Mouse (Mus musculus) MEL (cell line): Measurements from ENCODE around the gene Zfp28. TPM values are rescaled to one million over a fixed set of nuclear protein-coding genes. Genes with fewer than 3 reads are reported as not detected.

Source experiments
- DNase-seq: peaks from one replicate; pipeline ENCODE4 v3.0.0; 2011; ENCODE audit warnings: low read depth, low spot score
- H3K27ac ChIP-seq: 2 replicates; pipeline ENCODE4 v1.5.1; 2012; ENCODE audit warnings: low read depth, mild to moderate bottlenecking, control low read depth, low read length, moderate library complexity; ENCODE audit not compliant: control insufficient read depth
- H3K27me3 ChIP-seq, 2 experiments: fragments of 150-350 bp in 1 of 2; sonication (generic) in 1 of 2; 2 replicates each; pipeline ENCODE4 v1.6.1; 2012; ENCODE audit warnings: low read length in 2 of 2, mild to moderate bottlenecking in 2 of 2, improper control_type of control experiment in 1 of 2, moderate library complexity in 1 of 2; ENCODE audit not compliant: insufficient read depth in 2 of 2, control insufficient read depth in 1 of 2
- H3K36me3 ChIP-seq, 2 experiments: 2 replicates each; pipeline ENCODE4 v1.6.1; 2012 to 2014; ENCODE audit warnings: low read length in 2 of 2, improper control_type of control experiment in 1 of 2, inconsistent platforms in 1 of 2, mild to moderate bottlenecking in 1 of 2; ENCODE audit not compliant: insufficient read depth in 2 of 2, control insufficient read depth in 1 of 2
- H3K4me1 ChIP-seq, 2 experiments: fragments of 150-350 bp in 1 of 2; sonication (generic) in 1 of 2; 2 replicates each; pipeline ENCODE4 v1.6.1; 2012; ENCODE audit warnings: low read length in 2 of 2, improper control_type of control experiment in 1 of 2, mild to moderate bottlenecking in 1 of 2; ENCODE audit not compliant: insufficient read depth in 2 of 2, control insufficient read depth in 1 of 2
- H3K4me3 ChIP-seq, 2 experiments: fragments of 150-350 bp in 1 of 2; sonication (generic) in 1 of 2; 2 replicates each; pipeline ENCODE4 v1.5.1; 2012; ENCODE audit warnings: low read depth in 2 of 2, low read length in 2 of 2, mild to moderate bottlenecking in 2 of 2, moderate library complexity in 2 of 2, control low read depth in 1 of 2, improper control_type of control experiment in 1 of 2; ENCODE audit not compliant: control insufficient read depth in 1 of 2, insufficient read depth in 1 of 2
- H3K79me2 ChIP-seq: 2 replicates; pipeline ENCODE4 v1.6.1; 2012; ENCODE audit warnings: mild to moderate bottlenecking, low read length, moderate library complexity; ENCODE audit not compliant: control insufficient read depth, poor library complexity, insufficient read depth
- H3K9ac ChIP-seq: 2 replicates; pipeline ENCODE4 v1.6.1; 2012; ENCODE audit warnings: low read depth, mild to moderate bottlenecking, control low read depth, low read length, moderate library complexity; ENCODE audit not compliant: control insufficient read depth, poor library complexity, severe bottlenecking
- H3K9me3 ChIP-seq: fragments of 150-350 bp; sonication (generic); replicated peaks from 2 replicates; pipeline ENCODE4 v1.6.1; 2012; ENCODE audit warnings: mild to moderate bottlenecking, low read length, improper control_type of control experiment, moderate library complexity; ENCODE audit not compliant: insufficient read depth
- BHLHE40 ChIP-seq: IDR thresholded peaks from 2 replicates; pipeline ENCODE4 v1.6.1; 2012; ENCODE audit warnings: low read depth, mild to moderate bottlenecking, inconsistent platforms, low read length, improper control_type of control experiment, borderline replicate concordance
- CHD1 ChIP-seq: IDR thresholded peaks from 2 replicates; pipeline ENCODE4 v1.6.1; 2012; ENCODE audit warnings: low read depth, mild to moderate bottlenecking, inconsistent platforms, low read length, improper control_type of control experiment
- CHD2 ChIP-seq: IDR thresholded peaks from 2 replicates; pipeline ENCODE4 v1.6.1; 2011; ENCODE audit warnings: low read length, improper control_type of control experiment
- CTCF ChIP-seq, 3 experiments: IDR thresholded peaks in 2 of 3; conservative IDR thresholded peaks in 1 of 3; 2 replicates each; pipeline ENCODE4 v1.5.1; 2011 to 2012; ENCODE audit warnings: low read length in 3 of 3, low read depth in 2 of 3, mild to moderate bottlenecking in 2 of 3, improper control_type of control experiment in 1 of 3, inconsistent platforms in 1 of 3, mixed read lengths in 1 of 3, moderate library complexity in 1 of 3; ENCODE audit not compliant: control insufficient read depth in 1 of 3, insufficient read depth in 1 of 3, poor library complexity in 1 of 3, severe bottlenecking in 1 of 3
- ELF1 ChIP-seq: IDR thresholded peaks from 2 replicates; pipeline ENCODE4 v1.6.1; 2014; ENCODE audit warnings: low read depth, mild to moderate bottlenecking, inconsistent platforms, low read length, improper control_type of control experiment, moderate library complexity
- GABPA ChIP-seq: IDR thresholded peaks from 2 replicates; pipeline ENCODE4 v1.6.1; 2012; ENCODE audit warnings: low read depth, mild to moderate bottlenecking, inconsistent platforms, low read length, improper control_type of control experiment, moderate library complexity
- GATA1 ChIP-seq: IDR thresholded peaks from 2 replicates; pipeline ENCODE4 v1.6.1; 2011; ENCODE audit warnings: low read depth, low read length, improper control_type of control experiment
- JUND ChIP-seq: IDR thresholded peaks from 2 replicates; pipeline ENCODE4 v1.6.1; 2011; ENCODE audit warnings: low read depth, mild to moderate bottlenecking, improper control_type of control experiment, low read length
- MAZ ChIP-seq: IDR thresholded peaks from 2 replicates; pipeline ENCODE4 v1.6.1; 2012; ENCODE audit warnings: low read depth, mild to moderate bottlenecking, inconsistent platforms, low read length, improper control_type of control experiment
- MEF2A ChIP-seq: IDR thresholded peaks from 2 replicates; pipeline ENCODE4 v1.6.1; 2014; ENCODE audit warnings: low read depth, mild to moderate bottlenecking, inconsistent platforms, low read length, improper control_type of control experiment; ENCODE audit not compliant: poor library complexity, insufficient replicate concordance, severe bottlenecking; ENCODE audit errors: extremely low read depth
- MXI1 ChIP-seq: IDR thresholded peaks from 2 replicates; pipeline ENCODE4 v1.6.1; 2011; ENCODE audit warnings: mild to moderate bottlenecking, low read depth, low read length, improper control_type of control experiment
- MYB ChIP-seq: IDR thresholded peaks from 2 replicates; pipeline ENCODE4 v1.6.1; 2011; ENCODE audit warnings: mild to moderate bottlenecking, low read depth, low read length, improper control_type of control experiment
- POLR2AphosphoS2 ChIP-seq: IDR thresholded peaks from 2 replicates; pipeline ENCODE4 v1.6.1; 2011; ENCODE audit warnings: low read length, improper control_type of control experiment
- RAD21 ChIP-seq: IDR thresholded peaks from 2 replicates; pipeline ENCODE4 v1.6.1; 2011; ENCODE audit warnings: mild to moderate bottlenecking, low read depth, low read length, improper control_type of control experiment
- RCOR1 ChIP-seq: IDR thresholded peaks from 2 replicates; pipeline ENCODE4 v1.6.1; 2012; ENCODE audit warnings: low read depth, mild to moderate bottlenecking, inconsistent platforms, low read length, improper control_type of control experiment
- SIN3A ChIP-seq: IDR thresholded peaks from 2 replicates; pipeline ENCODE4 v1.6.1; 2012; ENCODE audit warnings: low read length, improper control_type of control experiment, inconsistent platforms
- SMC3 ChIP-seq: IDR thresholded peaks from 2 replicates; pipeline ENCODE4 v1.6.1; 2011; ENCODE audit warnings: low read depth, low read length, improper control_type of control experiment
- TAL1 ChIP-seq: IDR thresholded peaks from 2 replicates; pipeline ENCODE4 v1.6.1; 2012; ENCODE audit warnings: mild to moderate bottlenecking, inconsistent platforms, low read length, moderate library complexity, mixed read lengths
- TCF12 ChIP-seq: IDR thresholded peaks from 2 replicates; pipeline ENCODE4 v1.6.1; 2014; ENCODE audit warnings: low read depth, mild to moderate bottlenecking, inconsistent platforms, low read length, improper control_type of control experiment, moderate library complexity
- USF2 ChIP-seq, 2 experiments: IDR thresholded peaks; 2 replicates each; pipeline ENCODE4 v1.6.1; 2011 to 2012; ENCODE audit warnings: improper control_type of control experiment in 2 of 2, low read length in 2 of 2, borderline replicate concordance in 1 of 2, inconsistent platforms in 1 of 2, low read depth in 1 of 2, mild to moderate bottlenecking in 1 of 2; ENCODE audit not compliant: insufficient read depth in 1 of 2
- ZC3H11A ChIP-seq: IDR thresholded peaks from 2 replicates; pipeline ENCODE4 v1.6.1; 2012; ENCODE audit warnings: low read depth, mild to moderate bottlenecking, inconsistent platforms, low read length, improper control_type of control experiment
- ZNF384 ChIP-seq: IDR thresholded peaks from 2 replicates; pipeline ENCODE4 v1.6.1; 2012; ENCODE audit warnings: low read depth, mild to moderate bottlenecking, inconsistent platforms, low read length, improper control_type of control experiment
- polyA plus RNA-seq, 2 experiments: library from polyadenylated mRNA; stranded (reverse) in 1 of 2; unstranded in 1 of 2; fragments of >175 nt in 1 of 2; fragments of >200 nt in 1 of 2; gene quantifications; 2 replicates each; pipeline versions ENCODE4 v1.2.1 to v1.2.4; 2012; ENCODE audit warnings: low replicate concordance in 2 of 2, low read depth in 1 of 2; ENCODE audit not compliant: insufficient read length in 2 of 2, insufficient read depth in 1 of 2, missing spikeins in 1 of 2
- total RNA-seq: library from RNA; depleted of rRNA; stranded (reverse); fragments of 300-350 nt; gene quantifications from 2 replicates; pipeline ENCODE4 v1.2.3, GENCODE M21; 2012

Gene Zfp28
- total and polyA plus RNA-seq, 3 experiments: 2.8 to 3.3 TPM; not detected in 1

- Histone ChIP-seq H3K9me3 (no peaks in the 10 kb centered on the region), H3K9ac (no peak overlapping the region), H3K36me3 (no peaks in the 10 kb centered on the region), H3K27ac (no peak overlapping the region), H3K4me3 (no peak overlapping the region), H3K4me1 (no peaks in the 10 kb centered on the region), H3K79me2 (no peaks in the 10 kb centered on the region), H3K27me3 (no peaks in the 10 kb centered on the region)
- DNase-seq: no peak
- TF ChIP-seq MYB (no peak), RCOR1 (no peak), GABPA (no peak), TAL1 (no peak), JUND (no peak), TCF12 (no peak)
Measured at GRCm38 (mm10) chr7:6419894-6420293, 36.8 kb downstream of the Zfp28 start.

- no peaks in the 10 kb centered on the region for H3K36me3 ChIP-seq
- TF ChIP-seq CTCF (IDR thresholded peaks at IDR 0.05 in 2 of 3, conservative IDR thresholded peaks at IDR 0.05 in 1 of 3; ENCODE audit: control insufficient read depth in 1 of 3, insufficient read depth in 1 of 3, low read depth in 2 of 3, low read length in 3 of 3, poor library complexity in 1 of 3, severe bottlenecking in 1 of 3) (peak; percentile 35 to 42 (median 37); a peak in 5 of 6 replicates), ELF1 (no peak)
- TF ChIP-seq, all 39 proteins: peak for 1
- Histone ChIP-seq H3K9ac (no peak overlapping the region), H3K4me3 (no peak overlapping the region), H3K27ac (no peak overlapping the region), H3K4me1 (no peaks in the 10 kb centered on the region), H3K27me3 (no peaks in the 10 kb centered on the region), H3K9me3 (no peaks in the 10 kb centered on the region), H3K79me2 (no peaks in the 10 kb centered on the region)
- peak; percentile 8 for DNase-seq
Measured at GRCm38 (mm10) chr7:6429381-6429780, 46.3 kb downstream of the Zfp28 start.

DNA sequence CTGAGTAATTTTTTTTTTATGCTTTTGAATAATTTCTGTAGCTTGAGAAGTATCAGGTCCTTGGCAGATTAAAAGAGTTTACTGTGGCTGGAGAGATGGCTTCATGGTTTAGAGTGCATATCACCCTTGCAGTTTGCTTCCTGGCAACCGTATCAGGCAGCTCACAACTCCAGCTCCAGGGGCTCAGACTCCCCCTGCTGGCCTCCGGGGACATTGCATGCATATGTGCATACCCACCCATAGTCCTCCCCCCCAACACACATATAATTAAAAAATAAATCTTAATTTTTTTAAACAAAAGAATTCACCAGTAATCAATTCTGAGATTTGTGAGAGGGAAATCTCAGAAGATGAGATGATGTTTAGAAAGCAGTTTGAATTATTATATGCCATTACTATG, 47.2 kb downstream of the Zfp28 start:
- Histone ChIP-seq H3K4me3 (no peak overlapping the region), H3K9me3 (no peaks in the 10 kb centered on the region), H3K4me1 (no peaks in the 10 kb centered on the region), H3K27me3 (no peaks in the 10 kb centered on the region), H3K36me3 (no peaks in the 10 kb centered on the region), H3K9ac (no peak overlapping the region), H3K27ac (no peak overlapping the region), H3K79me2 (no peaks in the 10 kb centered on the region)
- TF ChIP-seq ZC3H11A: 0 out of 2 replicates have a peak, but pooled peaks have one; percentile 16
- TF ChIP-seq CHD1: no peak
- no peak for TF ChIP-seq CHD2
- no peak for TF ChIP-seq ELF1
- peak; percentile 47 to 74 (median 58) for TF ChIP-seq CTCF (IDR thresholded peaks at IDR 0.05 in 2 of 3, conservative IDR thresholded peaks at IDR 0.05 in 1 of 3; ENCODE audit: control insufficient read depth in 1 of 3, insufficient read depth in 1 of 3, low read depth in 2 of 3, low read length in 3 of 3, poor library complexity in 1 of 3, severe bottlenecking in 1 of 3)
- TF ChIP-seq TCF12: no peak
- no peak for TF ChIP-seq MEF2A
- peak; percentile 63 for TF ChIP-seq SMC3
- no peak for TF ChIP-seq MAZ
- peak; percentile 24 for TF ChIP-seq RAD21
- no peak for TF ChIP-seq USF2 (IDR thresholded peaks at IDR 0.05; ENCODE audit: borderline replicate concordance in 1 of 2, insufficient read depth in 1 of 2, low read depth in 1 of 2, low read length in 2 of 2)
- no peak for TF ChIP-seq ZNF384
- TF ChIP-seq MXI1: no peak
- no peak for TF ChIP-seq SIN3A
- no peak for TF ChIP-seq GATA1
- TF ChIP-seq POLR2AphosphoS2: no peak
- no peak for TF ChIP-seq GABPA
- TF ChIP-seq BHLHE40: no peak
- DNase-seq: peak; percentile 48
